Mouse (Mus musculus): ENCODE measurements at regions not wholly inside any gene's neighbourhood (a gene's known extent, or its start where the extent isn't known, plus 50 kb on each side); places are given as distances from the start of the nearest gene placed in this dataset.

DNA sequence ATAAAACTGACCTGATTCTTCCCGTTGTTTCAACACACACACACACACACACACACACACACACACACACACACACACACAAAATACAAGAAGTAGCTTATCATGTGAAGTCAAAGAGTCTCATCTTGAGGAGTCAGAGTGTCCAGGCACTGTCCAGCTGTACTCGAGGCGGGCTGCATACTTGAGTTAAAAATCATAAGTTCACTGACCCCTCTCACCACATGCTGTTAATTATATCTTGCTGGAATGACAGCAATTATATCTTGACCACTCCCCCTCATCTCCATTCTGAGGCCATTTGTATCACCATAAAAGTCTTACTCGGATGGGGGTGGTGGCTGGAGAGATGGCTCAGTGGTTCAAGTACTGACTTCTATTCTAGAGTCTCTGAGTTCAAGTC, 58.5 kb upstream of the P3h2 start:
- no peak overlapping the region for H3K27ac ChIP-seq (ENCODE audit: insufficient read depth, low read depth)
- DNase-seq (ENCODE audit: extremely low read depth) = no peak
- H3K36me3 ChIP-seq (replicated peaks in 1 of 2; ENCODE audit: control insufficient read depth in 1 of 2, insufficient read depth in 1 of 2, low read length in 1 of 2) = no peaks in the 10 kb centered on the region
- H3K9ac ChIP-seq (ENCODE audit: insufficient read depth, low read depth) = no peak overlapping the region
- no peaks in the 10 kb centered on the region for H3K79me2 ChIP-seq (replicated peaks; ENCODE audit: control insufficient read depth, extremely low read depth, insufficient read depth, poor library complexity, severe bottlenecking)
- no peaks in the 10 kb centered on the region for H3K9me3 ChIP-seq (replicated peaks; ENCODE audit: low read length)
- TF ChIP-seq NRF1 (IDR thresholded peaks at IDR 0.05; ENCODE audit: low read depth, low read length) (no peak), TCF12 (IDR thresholded peaks at IDR 0.05; ENCODE audit: low read depth, low read length) (no peak), USF2 (conservative IDR thresholded peaks at IDR 0.05; ENCODE audit: low read depth, low read length) (no peak), MAZ (IDR thresholded peaks at IDR 0.05; ENCODE audit: low read depth, low read length) (no peak), ETS1 (conservative IDR thresholded peaks at IDR 0.05; ENCODE audit: low read depth, low read length) (no peak), SMC3 (IDR thresholded peaks at IDR 0.05; ENCODE audit: low read depth, low read length) (no peak), KAT2A (IDR thresholded peaks at IDR 0.05; ENCODE audit: insufficient replicate concordance, low read length) (no peak), ZNF384 (IDR thresholded peaks at IDR 0.05; ENCODE audit: low read depth, low read length) (no peak), SIN3A (IDR thresholded peaks at IDR 0.05; ENCODE audit: low read length) (no peak), ZKSCAN1 (IDR thresholded peaks at IDR 0.05; ENCODE audit: borderline replicate concordance, low read depth, low read length) (no peak), MAFK (IDR thresholded peaks at IDR 0.05; ENCODE audit: insufficient replicate concordance, low read length) (no peak), ZC3H11A (IDR thresholded peaks at IDR 0.05; ENCODE audit: low read depth, low read length) (no peak), GABPA (IDR thresholded peaks at IDR 0.05; ENCODE audit: insufficient replicate concordance, low read depth, low read length) (no peak), POLR2AphosphoS2 (IDR thresholded peaks at IDR 0.05; ENCODE audit: low read depth, low read length) (no peak), JUND (conservative IDR thresholded peaks at IDR 0.05; ENCODE audit: low read depth, low read length) (no peak)
- in situ Hi-C loops (cut with MboI; ENCODE audit: low pct_ligation_motif_present, low pct_unique_long_range_greater_than_20kb, low sequenced_read_pairs) = no loop called here
- peaks cover 0 to 10% of the 10 kb centered on the region in 2 experiments; a peak in 1 of 4 replicates for H3K4me1 ChIP-seq (ENCODE audit: control insufficient read depth in 1 of 2, insufficient read depth in 2 of 2)
- no peaks in the 10 kb centered on the region for H3K27me3 ChIP-seq (replicated peaks)
- H3K4me3 ChIP-seq (replicated peaks in 1 of 3; ENCODE audit: low read depth in 2 of 3, low read length in 2 of 3, poor library complexity in 1 of 3) = no peak overlapping the region
- dilution Hi-C loops (cut with MboI; ENCODE audit: extremely low pct_ligation_motif_present, extremely low pct_unique_long_range_greater_than_20kb, low sequenced_read_pairs) = no loop called here
- no peak overlapping the region for H3K4me2 ChIP-seq (ENCODE audit: insufficient read depth, low read depth, poor library complexity, severe bottlenecking)

DNA sequence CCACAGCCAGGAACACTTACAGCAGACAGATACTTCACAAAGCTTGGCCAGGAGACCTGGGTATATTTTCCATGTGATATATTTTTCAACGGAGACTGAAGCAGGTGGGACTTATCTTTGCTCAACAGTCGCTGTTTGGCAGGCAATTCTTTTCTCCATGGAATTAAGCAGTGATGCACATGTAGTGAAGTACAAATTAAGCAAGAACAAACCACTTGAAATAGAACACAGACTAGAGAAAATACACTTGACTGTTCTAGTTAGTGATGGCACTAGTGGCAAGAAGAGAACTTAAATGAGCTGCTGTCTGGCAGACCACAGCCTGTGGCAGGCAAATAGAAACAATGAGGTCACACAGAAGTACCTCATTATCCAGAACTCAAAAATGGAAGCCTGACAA, 57.8 kb upstream of the P3h2 start:
- Histone ChIP-seq H3K36me3 (replicated peaks in 1 of 2; ENCODE audit: control insufficient read depth in 1 of 2, insufficient read depth in 1 of 2, low read length in 1 of 2) (no peaks in the 10 kb centered on the region), H3K4me2 (ENCODE audit: insufficient read depth, low read depth, poor library complexity, severe bottlenecking) (no peak overlapping the region), H3K4me3 (replicated peaks in 1 of 3; ENCODE audit: low read depth in 2 of 3, low read length in 2 of 3, poor library complexity in 1 of 3) (no peak overlapping the region), H3K27ac (ENCODE audit: insufficient read depth, low read depth) (no peak overlapping the region), H3K27me3 (replicated peaks) (no peaks in the 10 kb centered on the region), H3K9ac (ENCODE audit: insufficient read depth, low read depth) (no peak overlapping the region), H3K9me3 (replicated peaks; ENCODE audit: low read length) (no peaks in the 10 kb centered on the region), H3K4me1 (ENCODE audit: control insufficient read depth in 1 of 2, insufficient read depth in 2 of 2) (peaks cover 0 to 10% of the 10 kb centered on the region in 2 experiments; a peak in 1 of 4 replicates), H3K79me2 (replicated peaks; ENCODE audit: control insufficient read depth, extremely low read depth, insufficient read depth, poor library complexity, severe bottlenecking) (no peaks in the 10 kb centered on the region)
- in situ Hi-C loops (cut with MboI; ENCODE audit: low pct_ligation_motif_present, low pct_unique_long_range_greater_than_20kb, low sequenced_read_pairs) (no loop called here), dilution Hi-C loops (cut with MboI; ENCODE audit: extremely low pct_ligation_motif_present, extremely low pct_unique_long_range_greater_than_20kb, low sequenced_read_pairs) (no loop called here)
- no peak for DNase-seq (ENCODE audit: extremely low read depth)
- TF ChIP-seq MAX (IDR thresholded peaks at IDR 0.05; ENCODE audit: low read length) = no peak
- TF ChIP-seq SIN3A (IDR thresholded peaks at IDR 0.05; ENCODE audit: low read length) = no peak
- no peak for TF ChIP-seq MAFK (IDR thresholded peaks at IDR 0.05; ENCODE audit: insufficient replicate concordance, low read length)
- no peak for TF ChIP-seq ELF1 (IDR thresholded peaks at IDR 0.05; ENCODE audit: low read depth, low read length)
- no peak for TF ChIP-seq ZMIZ1 (IDR thresholded peaks at IDR 0.05; ENCODE audit: low read depth, low read length)

All from CH12.LX (cell line).